Mouse (Mus musculus): Measurements from ENCODE around the gene Prepl.
A peak's percentile ranks its signal among the peaks of the same experiment; 100 is the strongest.

Gene Prepl

DNA sequence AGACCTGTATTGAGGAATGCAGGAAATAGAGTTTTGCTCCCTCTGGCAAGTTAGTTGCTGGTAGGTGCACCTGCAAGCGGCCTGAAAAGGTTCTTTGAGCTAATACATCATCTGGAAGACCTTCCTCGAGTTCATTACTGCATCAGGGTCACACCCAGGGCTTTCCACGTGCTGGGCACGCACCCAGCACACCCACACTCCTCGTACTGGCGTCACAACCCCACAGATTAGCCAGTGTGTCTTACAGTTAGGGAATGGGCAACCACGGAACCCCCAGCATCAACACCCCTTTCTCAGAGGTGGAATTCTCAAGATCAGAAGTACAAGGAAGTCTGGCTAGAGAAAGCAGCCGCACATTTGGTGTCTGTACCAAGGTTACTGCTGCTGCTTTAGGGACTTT is 65.8 kb downstream of the Prepl start:
- no peak for DNase-seq (ENCODE audit: low read depth in 2 of 2, low spot score in 2 of 2)

DNA sequence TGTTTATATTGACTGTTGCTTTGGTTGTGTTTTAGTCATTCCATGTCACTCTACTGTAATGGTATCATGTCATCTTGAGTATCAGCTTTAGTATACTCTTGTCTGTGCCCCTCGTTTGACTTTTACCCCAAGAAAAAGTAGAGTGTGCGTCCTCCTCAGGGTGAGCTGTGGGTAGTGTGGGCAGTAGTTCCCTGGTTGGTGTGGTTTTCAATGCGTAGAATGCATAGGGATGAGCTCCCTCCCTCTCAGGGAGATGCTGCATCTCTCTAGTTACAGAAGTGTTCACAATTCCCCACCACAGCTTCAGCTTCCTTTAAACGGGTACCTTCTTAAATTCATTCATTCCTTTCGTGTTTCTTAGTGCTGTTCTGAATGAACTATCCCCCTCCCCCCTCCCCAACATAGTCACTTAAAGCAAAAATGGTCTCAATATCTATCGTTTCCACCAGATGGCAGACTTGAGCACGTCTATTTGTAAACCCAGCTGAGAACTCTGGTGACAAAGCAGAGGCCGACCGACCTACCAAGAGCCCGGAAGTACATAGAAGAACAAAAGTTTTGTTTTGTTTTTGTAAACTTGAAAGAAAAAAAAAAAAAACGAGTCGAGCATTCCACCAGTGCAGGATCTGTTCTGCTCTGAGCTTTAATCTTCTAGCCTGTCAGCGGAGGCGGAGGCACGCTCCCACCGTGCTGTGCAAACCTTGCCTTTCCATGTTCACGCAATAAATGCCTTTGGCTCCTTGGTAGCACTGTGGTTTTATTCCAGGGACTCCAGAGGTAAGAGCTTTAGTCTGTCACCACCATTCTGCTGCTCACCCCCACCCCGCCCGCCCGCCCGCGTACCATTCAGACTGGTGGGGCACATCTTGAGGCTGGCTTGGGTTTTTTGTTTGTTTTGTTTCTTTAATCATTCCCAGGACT is 66.5 kb downstream of the Prepl start:
- DNase-seq (ENCODE audit: low read depth in 2 of 2, low spot score in 2 of 2): peak; percentile 66 to 77

- no peak for DNase-seq (ENCODE audit: low read depth in 2 of 2, low spot score in 2 of 2)
These were observed 69.7 kb downstream of the Prepl start for GRCm38 (mm10) chr17:85020343-85020742.

DNA sequence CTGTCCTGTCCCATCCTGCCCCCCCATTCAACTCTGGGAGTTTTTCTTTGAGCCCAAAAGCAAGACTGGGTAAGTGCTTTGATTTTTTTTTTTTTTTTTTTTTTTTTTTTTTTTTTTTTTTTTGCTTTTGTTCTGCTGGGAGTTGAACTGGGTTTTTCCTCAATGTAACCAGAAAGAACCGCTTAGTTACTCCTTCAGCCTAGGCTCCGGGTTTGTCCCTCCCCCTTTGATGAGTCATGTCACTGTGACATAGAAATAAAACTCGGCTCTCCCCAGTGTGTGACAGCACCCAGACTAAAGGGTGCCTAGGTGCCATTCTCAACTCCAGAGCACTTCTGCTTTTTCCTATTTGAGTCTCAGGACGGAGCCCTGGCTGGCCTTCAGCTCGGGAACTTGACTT is 71.2 kb downstream of the Prepl start:
- no peak for DNase-seq (ENCODE audit: low read depth in 2 of 2, low spot score in 2 of 2)

DNA sequence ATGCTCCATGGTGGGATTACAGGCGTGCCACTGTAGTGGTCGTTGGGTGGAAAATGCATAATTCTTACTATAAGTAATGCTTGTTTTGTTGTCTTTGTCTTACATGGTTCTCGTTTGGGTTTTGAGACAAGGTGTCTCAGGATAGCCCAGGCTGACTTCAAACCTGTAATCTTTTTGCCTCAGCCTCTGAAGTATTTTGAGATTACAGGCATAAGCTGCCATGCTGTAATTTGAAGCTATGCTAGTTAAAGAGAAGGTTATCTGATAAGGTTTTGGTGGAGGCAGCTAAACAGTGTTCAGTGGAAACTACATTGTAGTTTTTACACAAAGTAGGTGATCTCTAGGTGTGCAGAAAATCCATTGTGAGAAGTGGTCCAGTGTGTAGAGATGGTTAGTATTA is 71.7 kb downstream of the Prepl start:
- DNase-seq (ENCODE audit: low read depth in 2 of 2, low spot score in 2 of 2): no peak

DNA sequence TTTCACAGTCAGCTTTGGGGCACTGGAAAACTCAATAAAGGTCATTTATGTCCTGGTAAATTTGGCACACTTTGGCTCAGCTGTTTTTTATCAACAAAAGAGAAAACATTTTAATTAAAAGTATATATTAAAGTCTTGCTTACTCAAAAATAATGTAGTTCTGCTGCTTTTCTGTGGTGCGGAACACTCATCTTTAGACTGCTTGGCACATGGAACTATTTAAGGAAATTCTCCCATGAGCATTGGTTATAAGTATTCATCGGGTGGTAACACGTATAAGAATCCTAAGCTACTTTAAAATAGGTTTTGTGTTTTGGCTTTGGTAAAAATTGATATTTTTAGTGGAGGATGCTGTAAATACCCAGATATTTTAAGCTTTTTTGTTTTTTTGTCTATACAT is 75.4 kb downstream of the Prepl start:
- DNase-seq (ENCODE audit: low read depth in 2 of 2, low spot score in 2 of 2): no peak

DNA sequence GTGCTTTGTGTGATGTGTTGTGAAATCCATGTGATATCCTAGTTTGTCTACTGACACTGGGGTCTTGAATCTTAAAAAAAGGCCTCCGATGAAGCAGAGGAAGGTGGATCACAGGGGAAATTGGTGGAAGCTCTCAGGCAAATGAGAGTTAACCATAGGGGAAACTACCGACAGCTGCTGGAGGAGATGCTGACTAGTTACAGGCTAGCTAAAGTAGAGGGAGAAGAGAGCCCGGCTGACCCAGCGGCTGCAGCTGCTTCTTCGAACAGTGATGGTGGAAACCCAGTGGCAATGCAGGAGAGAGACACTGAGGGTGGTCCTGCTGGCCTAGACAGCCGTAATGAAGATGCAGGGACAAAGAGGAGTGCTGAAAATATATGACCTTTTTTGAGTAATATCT is 76.6 kb downstream of the Prepl start:
- no peak for DNase-seq (ENCODE audit: low read depth in 2 of 2, low spot score in 2 of 2)
